Mouse (Mus musculus) common myeloid progenitor, adult 5-6 weeks (primary cell): ENCODE measurements around the gene Mllt1. TPM values are rescaled to one million over a fixed set of nuclear protein-coding genes. Genes with fewer than 3 reads are reported as not detected.

Experiments used
- ATAC-seq: replicated peaks from 2 replicates; pipeline ENCODE4 v1.8.0; 2016; ENCODE audit warnings: low read depth, mild to moderate bottlenecking, moderate TSS enrichment, inconsistent platforms; ENCODE audit not compliant: poor library complexity, severe bottlenecking
- total RNA-seq: library from RNA; stranded (forward); fragments of 200-1000, 187-1606 nt; gene quantifications from 2 replicates; pipeline ENCODE4 v1.2.3, GENCODE M21; 2017

The Mllt1 gene
- total RNA-seq, 1 experiment from 2014 or later = 22.4 TPM

GRCm38 (mm10) chr17:56888050-56888449 lies 47.2 kb downstream of the Mllt1 start:
- ATAC-seq = no peak

GRCm38 (mm10) chr17:56884809-56885208 lies 50.4 kb downstream of the Mllt1 start:
- ATAC-seq = peak; percentile 35; the same call in 1 of the 2 replicates

DNA sequence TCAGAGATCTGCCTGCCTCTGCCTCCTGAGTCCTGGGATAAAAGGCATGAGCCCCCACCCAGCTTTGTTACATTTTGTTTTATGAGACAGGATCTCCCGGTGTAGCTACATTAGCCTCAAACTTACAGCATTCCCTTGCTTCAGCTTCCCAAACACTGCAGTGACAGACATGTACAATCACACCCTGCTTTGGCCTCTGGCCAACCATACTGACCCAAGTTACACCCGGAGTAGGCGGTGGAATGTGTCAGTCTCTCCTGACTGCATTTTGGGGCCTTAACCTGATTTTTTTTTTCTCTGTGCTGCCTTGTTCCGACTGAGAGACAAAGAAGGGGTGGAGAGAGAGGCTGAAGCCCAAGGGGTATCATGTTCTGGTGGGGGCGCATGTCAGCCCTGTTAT lies 50.9 kb downstream of the Mllt1 start:
- no peak for ATAC-seq

- peak; percentile 70 for ATAC-seq
These were observed 51.6 kb downstream of the Mllt1 start for GRCm38 (mm10) chr17:56883612-56884011.

DNA sequence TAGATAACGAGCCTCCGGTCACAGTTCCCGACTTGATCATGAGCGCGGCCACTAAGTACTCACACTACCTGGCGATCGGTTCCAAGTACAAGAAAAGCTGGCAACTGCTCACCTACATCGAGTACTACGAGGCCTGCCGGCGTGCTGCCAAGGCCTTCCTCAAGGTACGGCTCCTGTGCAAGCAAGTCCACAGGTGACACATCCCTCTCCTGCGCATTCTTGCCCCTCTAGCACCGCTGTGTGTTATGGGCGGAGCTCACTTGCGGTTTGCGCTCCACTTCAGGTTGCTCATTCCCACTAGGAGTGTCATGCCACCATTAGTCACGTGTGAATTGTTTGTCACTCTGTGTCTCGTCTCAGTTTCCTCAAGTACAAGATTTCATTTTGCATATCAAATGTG lies 57.8 kb downstream of the Mllt1 start:
- ATAC-seq = no peak

- no peak for ATAC-seq
These were observed 58.2 kb downstream of the Mllt1 start for GRCm38 (mm10) chr17:56876981-56877380.

DNA sequence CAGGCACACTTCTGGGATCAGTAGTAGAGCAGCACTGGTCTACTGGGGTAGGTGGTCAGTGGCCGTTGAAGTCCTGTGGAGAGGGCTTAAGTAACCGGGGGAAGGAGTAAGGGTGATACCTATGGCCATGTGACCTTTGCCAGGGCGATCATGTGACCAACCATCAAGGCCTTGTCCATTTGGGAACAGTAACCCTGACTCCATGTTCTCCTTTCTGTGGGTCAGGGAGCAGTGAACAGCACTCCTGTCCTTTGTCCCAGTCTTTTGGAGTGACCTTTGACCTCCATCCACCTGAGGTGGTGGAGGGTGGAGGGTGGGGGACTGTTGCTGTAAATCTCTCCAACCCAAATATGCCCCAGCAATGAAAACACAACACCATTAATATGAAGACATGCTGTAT lies 58.8 kb downstream of the Mllt1 start:
- ATAC-seq = no peak

- no peak for ATAC-seq
These were observed 60.1 kb downstream of the Mllt1 start, which contains the start of gene 1700061G19Rik for GRCm38 (mm10) chr17:56874936-56875651. TSS of gene 1700061G19Rik (plus strand) at chr17:56875477.

- ATAC-seq = no peak
These were observed 61.0 kb downstream of the Mllt1 start, which contains the start of gene Acsbg2 for GRCm38 (mm10) chr17:56874237-56874636. TSS of gene Acsbg2 (minus strand) at chr17:56874447.

DNA sequence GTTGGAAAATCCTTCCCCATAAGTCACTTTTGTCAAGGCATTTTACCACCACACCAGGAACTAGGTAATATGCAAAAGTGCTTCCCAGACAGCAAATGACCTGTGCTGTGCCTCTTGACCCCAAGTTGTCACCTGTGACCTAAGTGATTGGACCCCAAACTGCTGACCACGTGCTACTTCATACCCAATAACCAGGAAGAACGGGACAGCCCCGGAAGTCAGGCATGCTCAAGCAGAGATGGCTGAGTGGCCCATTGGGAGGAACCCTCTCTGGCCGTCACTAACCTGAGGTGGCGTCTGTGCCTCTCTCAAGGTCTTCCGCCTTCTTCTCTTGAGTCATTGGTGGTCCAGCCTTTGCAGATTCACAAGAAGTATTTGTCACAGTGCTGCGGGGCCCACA lies 62.7 kb downstream of the Mllt1 start:
- ATAC-seq = no peak

DNA sequence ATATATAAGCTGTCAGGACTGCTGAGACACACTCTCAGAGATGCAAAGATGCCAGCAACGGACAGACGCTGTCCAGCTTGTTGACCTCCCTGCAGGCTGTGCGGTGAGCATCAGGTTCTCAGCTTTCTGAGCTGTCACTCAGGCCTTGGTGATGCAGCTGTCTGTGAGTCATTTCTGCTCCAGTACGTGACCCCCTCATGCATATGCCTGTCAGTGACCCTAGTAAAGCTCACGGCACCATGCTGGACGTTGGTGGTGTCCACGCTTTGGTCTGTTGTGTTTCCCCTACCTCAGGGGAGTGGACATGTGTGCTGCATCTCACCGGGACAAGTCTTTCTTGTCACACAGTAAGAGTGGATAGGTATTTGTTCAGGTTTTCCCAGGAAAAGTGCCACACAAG lies 63.4 kb downstream of the Mllt1 start:
- no peak for ATAC-seq

GRCm38 (mm10) chr17:56870287-56870953 lies 64.8 kb downstream of the Mllt1 start:
- no peak for ATAC-seq

GRCm38 (mm10) chr17:56869481-56869977 lies 65.7 kb downstream of the Mllt1 start:
- no peak for ATAC-seq

DNA sequence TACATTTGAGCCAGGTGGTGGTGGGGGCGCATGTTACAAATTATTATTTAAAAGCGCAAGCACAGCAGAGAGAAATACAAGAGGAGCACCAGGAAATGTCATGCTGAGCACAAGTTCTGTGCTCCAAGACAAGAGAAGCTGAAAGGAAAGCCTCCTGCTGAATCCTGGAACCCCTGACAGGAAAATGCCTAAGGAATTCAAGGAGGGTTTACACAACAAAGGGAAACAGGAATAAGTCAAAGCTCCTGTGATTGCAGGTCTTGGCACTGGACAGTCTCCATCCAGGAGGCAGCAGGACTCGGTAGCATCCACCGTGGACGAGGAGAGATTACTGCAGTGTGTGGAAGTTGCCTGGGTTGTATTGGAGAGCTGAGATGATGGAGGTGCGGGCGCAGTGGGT lies 69.1 kb downstream of the Mllt1 start:
- no peak for ATAC-seq

GRCm38 (mm10) chr17:56861197-56861596 lies 74.0 kb downstream of the Mllt1 start:
- ATAC-seq = peak; percentile 85

DNA sequence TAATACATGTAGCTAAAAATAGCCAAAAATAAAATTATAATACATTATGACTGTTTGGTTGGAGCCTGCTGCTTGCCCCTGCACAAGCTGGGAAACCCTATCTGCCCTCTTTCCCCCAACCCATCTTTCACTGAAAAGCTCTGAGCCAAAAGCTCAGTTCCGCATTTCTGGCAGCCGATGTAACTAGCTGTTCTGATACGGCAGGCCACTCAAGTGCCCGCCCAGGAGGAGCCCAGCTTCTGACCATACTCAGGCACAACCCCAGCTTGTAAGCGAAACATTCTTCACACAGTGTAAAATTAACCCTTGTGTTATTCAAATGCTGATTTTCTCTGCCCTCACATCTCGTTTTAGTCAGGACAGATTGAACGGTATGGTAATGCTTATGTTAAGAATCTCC lies 76.3 kb downstream of the Mllt1 start:
- peak; percentile 64 for ATAC-seq

DNA sequence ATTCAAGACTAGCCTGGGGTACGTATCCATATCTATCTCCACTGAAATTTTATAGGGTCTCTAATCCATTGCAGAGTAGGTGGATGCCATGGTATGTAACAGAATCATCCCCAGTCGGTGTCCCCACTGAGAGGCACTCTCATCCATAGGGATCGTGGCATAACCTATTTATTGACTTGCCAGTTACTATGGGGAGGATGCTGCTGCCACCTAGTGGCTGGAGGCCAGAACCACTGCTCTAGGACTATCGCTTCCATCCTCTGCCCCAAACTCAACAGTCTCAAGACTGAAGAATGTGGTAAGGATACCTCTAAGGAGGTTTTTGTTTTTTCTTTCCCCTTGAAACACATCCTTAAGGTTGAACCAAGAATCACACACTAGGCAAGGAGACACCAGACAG lies 77.0 kb downstream of the Mllt1 start:
- peak; percentile 27; the same call in 1 of the 2 replicates for ATAC-seq

- peak; percentile 30; the same call in 1 of the 2 replicates for ATAC-seq
These were observed 79.8 kb downstream of the Mllt1 start for GRCm38 (mm10) chr17:56855421-56855820.

DNA sequence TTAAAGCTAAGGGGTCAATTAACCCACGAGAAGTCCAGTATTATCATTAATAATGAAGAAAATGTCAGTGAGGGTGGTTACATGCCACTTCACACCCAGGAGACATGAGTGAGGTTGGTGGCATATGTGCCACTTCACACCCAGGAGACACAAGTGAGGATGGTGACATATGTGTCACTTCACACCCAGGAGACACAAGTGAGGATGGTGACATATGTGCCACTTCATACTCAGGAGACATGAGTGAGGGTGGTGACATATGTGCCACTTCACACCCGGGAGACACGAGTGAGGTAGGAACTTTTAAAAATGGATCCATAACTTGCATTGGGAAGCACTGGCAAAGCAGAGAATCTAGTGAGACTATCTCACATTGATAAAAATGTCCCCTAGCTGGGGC lies 84.0 kb downstream of the Mllt1 start:
- ATAC-seq = no peak

DNA sequence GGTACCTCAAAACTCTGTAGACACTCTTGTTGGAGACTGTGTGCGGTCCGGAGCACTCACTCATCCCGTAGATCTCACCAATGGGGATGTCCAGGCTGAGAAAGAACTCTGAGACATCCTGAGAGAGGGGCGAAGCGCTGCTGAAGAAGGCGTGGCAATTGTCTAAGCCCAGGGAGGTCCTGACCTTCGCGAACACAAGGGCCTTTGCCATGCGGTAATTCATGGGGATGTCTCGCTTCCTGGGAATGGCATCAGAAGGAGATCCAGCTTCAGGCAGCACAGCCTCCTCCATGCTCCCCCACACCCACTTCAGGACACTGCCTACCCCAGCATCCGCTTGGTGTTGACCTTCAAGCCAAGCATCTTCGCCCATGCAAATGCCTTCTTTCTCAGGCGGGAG lies 85.5 kb downstream of the Mllt1 start:
- no peak for ATAC-seq

- ATAC-seq = no peak
These were observed 86.4 kb downstream of the Mllt1 start for GRCm38 (mm10) chr17:56848785-56849184.
